Mouse (Mus musculus) Patski (cell line): ENCODE results near the gene Hopx. TPM values are rescaled to one million over a fixed set of nuclear protein-coding genes. Genes with fewer than 3 reads are reported as not detected.

Experiments
- ATAC-seq: fragments of 100-300 bp; one replicate; pipeline ENCODE4 v1.8.0; 2021
- CTCF ChIA-PET: fragments of 350-600 bp; sonication (Branson Sonifier 250); formaldehyde crosslinking; loops from one replicate; lab custom pipeline; 2022; ENCODE audit warnings: inconsistent platforms; lab: Charles Lee
- POLR2A ChIA-PET: fragments of 350-600 bp; sonication (Branson Sonifier 250); formaldehyde crosslinking; loops from one replicate; lab custom pipeline; 2022; ENCODE audit warnings: antibody characterized with exemption, inconsistent platforms; lab: Charles Lee
- DNase-seq: peaks from one replicate; pipeline ENCODE4 v3.0.0-alpha.2; 2011; ENCODE audit warnings: low read depth, low spot score
- H3K27me3 ChIP-seq: fragments of 371-371 bp; one replicate; pipeline ENCODE4 v1.5.1; 2021
- CTCF ChIP-seq: fragments of 100-300 bp; IDR thresholded peaks from one replicate; pipeline ENCODE4 v1.5.1; 2021
- in situ Hi-C: fragments of 300-500 bp; cut with MboI; formaldehyde crosslinking; loops from 3 replicates; pipeline ENCODE4 v1.11.1; 2018; ENCODE audit warnings: low pct_unique_long_range_greater_than_20kb, mixed read lengths
- polyA plus RNA-seq: library from polyadenylated mRNA; unstranded; gene quantifications from one replicate; pipeline ENCODE4 v1.2.3, GENCODE M21; 2021

Gene Hopx
- polyA plus RNA-seq, 1 experiment from 2014 or later, result not detected

DNA sequence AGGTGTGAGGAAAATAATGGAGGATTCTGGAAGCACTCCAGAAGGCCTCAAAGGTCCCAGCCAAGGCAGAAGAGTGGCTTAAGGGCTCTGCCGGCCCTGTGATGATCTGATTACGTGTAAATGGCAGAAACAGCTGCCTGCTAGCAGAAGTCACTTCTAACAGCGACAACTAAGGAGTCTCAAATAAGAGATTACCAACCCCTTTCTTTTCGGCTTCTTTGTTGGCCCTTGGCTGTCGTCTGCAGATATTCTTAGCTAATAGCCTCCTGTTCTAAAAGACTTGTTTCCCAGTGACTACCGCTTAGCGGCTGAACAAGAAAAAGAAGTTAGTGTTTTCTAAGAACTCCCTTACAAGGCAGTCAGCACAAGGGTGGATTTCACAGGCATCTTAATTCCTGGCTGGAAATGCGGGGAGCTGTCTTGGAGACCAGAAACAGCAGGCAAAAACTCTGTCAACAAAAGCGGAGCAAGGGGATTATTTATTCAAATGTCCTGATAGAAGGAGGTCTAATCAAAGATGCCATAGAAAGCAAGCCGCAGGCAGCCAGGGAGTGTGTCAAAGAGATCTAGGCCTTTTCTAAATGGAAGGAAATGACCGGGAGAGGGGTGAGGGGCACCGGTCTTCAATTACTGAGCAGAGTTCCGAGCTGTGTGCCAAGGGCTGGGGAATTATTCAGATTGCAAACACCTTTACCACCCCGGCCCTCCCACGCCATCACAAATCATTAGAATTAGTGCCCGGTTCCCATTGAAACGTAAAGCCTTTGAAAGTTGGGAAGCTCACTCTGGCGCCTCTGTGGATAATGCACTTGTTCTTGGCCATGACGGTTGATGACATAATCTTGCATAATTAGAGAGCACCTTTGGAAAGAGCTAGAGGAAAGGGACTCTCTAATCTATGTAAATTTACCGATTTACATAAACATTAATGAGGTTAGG, 7.6 kb upstream of the Hopx start:
- no peak for DNase-seq
- POLR2A ChIA-PET, result no interaction called here

DNA sequence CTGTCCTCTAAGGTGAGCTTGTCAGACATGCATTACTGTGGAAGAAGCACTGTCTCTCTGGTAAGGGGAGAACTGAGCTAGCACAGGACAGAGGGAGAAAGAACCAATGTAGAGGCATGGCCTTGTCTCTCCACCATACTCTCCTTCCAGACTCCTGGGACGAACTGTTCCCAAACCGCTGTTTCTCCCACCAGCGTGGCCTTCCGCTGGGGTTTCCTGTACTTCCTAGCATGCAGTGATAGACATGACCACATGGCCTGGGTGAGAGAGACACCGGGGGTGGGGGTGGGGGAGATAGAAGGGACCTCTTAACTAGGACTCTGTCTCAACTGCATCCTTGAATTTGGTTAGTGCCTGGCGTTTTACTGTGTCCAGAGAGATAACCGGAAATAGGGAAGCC, 5.8 kb upstream of the Hopx start:
- POLR2A ChIA-PET, result no interaction called here
- CTCF ChIA-PET, result no interaction called here
- ATAC-seq, result no peak
- DNase-seq, result no peak
- in situ Hi-C loops, result no loop called here
- TF ChIP-seq CTCF, result no peak
- peaks cover 22% of the 10 kb centered on the region for H3K27me3 ChIP-seq

More for the DNA sequence above, 7.6 kb upstream of the Hopx start:
- in situ Hi-C loops, result no loop called here
- peaks cover 15% of the 10 kb centered on the region for H3K27me3 ChIP-seq
- CTCF ChIA-PET, result interaction anchor here (0.9 to 1.6 kb wide), 2 partner anchors 18 to 25 kb away, joined by 3 read pairs; no protein-coding TSS in a partner anchor
- TF ChIP-seq CTCF, result no peak
- ATAC-seq, result no peak

DNA sequence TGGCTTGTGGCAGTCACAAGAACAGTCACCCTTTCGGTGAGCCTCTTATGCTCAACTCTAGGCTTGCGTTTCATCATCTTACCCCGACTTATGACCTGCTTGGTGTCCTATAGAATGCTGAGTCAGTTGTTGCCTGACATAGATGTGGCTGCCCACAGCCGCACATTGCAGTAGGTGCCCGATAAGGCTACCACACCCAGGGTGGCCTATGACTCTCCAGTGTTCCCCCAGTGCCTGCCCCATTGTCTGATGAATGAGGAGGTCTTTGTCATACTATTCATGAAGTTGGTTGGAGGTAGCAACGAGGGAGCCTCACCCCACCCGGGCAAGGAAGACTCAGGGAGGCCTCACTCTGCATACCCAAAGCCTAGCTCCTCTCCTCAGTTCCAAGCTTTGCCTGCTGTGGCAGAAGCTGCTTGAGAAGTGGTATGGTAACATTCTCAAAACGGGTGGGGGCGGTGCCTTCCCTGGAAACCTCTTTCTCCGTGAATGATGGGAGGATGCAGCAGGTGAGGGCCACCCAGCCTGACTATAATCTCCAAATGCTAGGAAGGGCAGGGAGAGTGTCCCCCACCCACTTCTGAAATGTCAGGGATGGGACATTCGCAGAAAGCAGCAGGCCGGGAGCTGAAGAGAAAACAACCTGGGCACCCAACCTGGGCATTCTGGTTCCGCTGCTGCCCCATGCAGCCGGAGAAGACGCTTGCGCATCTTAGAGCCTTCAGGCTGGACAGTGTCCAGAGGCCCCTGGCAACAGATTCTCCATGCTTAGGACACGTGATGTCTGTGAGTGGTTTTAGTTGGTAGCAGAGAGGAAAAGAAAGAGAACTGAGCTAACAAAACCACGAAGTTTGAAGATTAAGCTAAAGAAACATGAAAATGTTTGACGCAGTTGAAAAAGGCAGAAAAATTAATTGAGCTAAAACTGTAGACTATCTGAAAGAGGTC, 4.8 kb upstream of the Hopx start:
- H3K27me3 ChIP-seq, result peaks cover 22% of the 10 kb centered on the region
- DNase-seq, result no peak
- no peak for ATAC-seq
- no peak for TF ChIP-seq CTCF
- in situ Hi-C loops, result no loop called here
- ChIA-PET CTCF (no interaction called here), POLR2A (no interaction called here)

DNA sequence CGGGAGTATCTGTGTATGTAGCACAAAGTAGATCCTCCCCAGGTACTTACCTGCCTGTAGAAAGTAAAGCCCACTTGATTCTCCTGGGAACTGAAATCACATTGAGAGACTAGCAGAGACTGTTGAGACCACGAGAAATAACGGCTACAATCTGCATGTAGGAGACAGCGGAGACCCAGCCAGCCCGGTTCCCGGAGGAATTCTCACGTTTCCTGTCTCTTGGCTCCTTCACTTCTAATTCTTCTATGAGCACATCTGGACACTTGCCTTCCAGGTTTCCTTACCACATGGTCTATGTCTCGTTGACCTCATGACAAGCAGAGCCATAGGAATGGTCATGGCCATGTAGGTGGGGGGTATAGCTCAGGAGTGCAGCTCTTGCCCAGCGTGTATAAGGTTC, 811 bp upstream of the Hopx start:
- DNase-seq (no peak), ATAC-seq (no peak)
- peaks cover 22% of the 10 kb centered on the region for H3K27me3 ChIP-seq
- ChIA-PET POLR2A (no interaction called here), CTCF (no interaction called here)
- TF ChIP-seq CTCF, result no peak
- in situ Hi-C loops, result no loop called here

DNA sequence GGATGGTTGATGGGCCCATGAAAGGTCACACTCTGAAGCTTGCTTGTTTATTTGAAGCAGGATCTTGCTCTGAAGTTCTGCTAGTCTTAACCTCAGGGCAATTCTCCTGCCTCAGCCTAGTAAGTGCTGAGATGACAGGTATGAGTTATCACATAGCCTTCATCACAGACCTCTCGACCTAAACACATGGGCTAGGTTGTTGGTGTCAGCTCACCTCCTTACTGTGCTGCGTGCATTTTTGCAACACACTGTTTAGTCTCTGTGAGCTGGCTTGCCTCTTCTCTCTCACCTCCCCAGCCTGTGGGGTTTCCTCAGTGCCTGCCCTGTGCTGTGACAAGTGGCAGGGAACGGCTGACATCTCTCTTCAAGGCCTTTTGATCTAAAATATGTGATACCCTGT, 1.1 kb downstream of the Hopx start:
- DNase-seq (no peak), ATAC-seq (no peak)
- in situ Hi-C loops, result no loop called here
- peaks cover 13% of the 10 kb centered on the region for H3K27me3 ChIP-seq
- CTCF ChIA-PET, result interaction anchor here (1.0 to 1.3 kb wide), 2 partner anchors 39 to 110 kb away, joined by 3 read pairs; no protein-coding TSS in a partner anchor
- TF ChIP-seq CTCF, result no peak
- POLR2A ChIA-PET, result no interaction called here

DNA sequence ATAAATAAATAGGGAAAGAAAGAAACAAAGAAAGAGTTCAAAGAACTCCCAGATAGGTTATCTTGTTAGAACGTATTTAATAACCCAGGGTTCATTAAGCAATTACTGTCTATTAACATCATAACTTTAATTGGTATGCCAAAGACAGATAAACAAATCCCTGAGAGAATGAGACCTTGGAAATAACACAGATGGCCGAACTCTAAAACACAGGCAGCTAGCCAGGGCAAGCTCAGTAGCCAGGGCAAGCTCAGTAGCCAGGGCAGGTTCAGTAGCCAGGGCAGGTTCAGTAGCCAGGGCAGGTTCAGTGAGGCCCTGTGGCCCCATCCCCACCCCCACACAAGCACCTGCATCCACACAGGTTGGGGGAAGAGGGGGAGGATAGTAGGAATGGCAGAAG, 2.9 kb downstream of the Hopx start:
- in situ Hi-C loops, result no loop called here
- H3K27me3 ChIP-seq, result peaks cover 7% of the 10 kb centered on the region
- no peak for TF ChIP-seq CTCF
- CTCF ChIA-PET, result interaction anchor here (1.6 kb wide), 1 partner anchor 12 kb away, joined by 4 read pairs; no protein-coding TSS in a partner anchor
- POLR2A ChIA-PET, result no interaction called here
- ATAC-seq, result no peak
- no peak for DNase-seq

DNA sequence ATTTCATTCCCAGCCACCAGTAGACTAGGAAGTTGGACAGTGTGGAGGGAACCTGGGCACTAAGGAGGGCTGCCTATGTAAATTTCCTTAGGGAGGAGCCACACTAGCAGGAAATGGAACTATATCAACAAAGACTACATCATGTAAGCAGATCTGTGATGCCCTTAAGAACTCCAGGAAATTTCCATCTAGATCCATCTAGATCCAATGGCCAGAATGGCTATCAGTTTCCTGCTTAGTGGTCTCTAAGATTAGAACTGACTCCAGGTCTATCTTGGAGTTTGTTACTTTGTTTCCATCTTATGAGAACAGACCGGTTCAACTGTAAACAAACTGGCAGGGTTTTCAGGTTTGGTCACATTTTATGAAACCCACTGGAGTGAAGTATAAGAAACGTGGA, 5.1 kb downstream of the Hopx start:
- ATAC-seq, result no peak
- ChIA-PET POLR2A (no interaction called here), CTCF (no interaction called here)
- DNase-seq, result no peak
- H3K27me3 ChIP-seq, result peaks cover 10% of the 10 kb centered on the region
- in situ Hi-C loops, result no loop called here
- no peak for TF ChIP-seq CTCF

DNA sequence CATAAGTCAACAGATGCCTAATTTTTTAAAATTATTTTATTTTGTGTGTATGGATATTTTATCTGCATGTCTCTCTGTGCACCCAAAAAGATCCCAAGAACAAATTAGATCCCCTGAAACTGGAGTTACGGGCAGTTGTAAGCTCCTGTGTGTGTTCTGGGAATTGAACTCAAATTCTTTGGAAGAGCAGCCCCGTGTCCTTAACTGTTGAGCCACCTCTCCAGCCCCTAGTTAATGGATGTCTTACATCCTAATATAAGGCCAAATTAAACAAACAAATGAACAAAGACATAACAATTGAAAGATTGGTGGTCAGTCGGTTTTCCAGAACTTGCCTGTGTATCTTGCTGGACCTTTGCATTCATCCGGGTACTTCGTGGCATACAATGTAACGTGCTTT, 6.1 kb downstream of the Hopx start:
- DNase-seq (no peak), ATAC-seq (no peak)
- H3K27me3 ChIP-seq, result peaks cover 15% of the 10 kb centered on the region
- ChIA-PET CTCF (no interaction called here), POLR2A (no interaction called here)
- in situ Hi-C loops, result no loop called here
- no peak for TF ChIP-seq CTCF

DNA sequence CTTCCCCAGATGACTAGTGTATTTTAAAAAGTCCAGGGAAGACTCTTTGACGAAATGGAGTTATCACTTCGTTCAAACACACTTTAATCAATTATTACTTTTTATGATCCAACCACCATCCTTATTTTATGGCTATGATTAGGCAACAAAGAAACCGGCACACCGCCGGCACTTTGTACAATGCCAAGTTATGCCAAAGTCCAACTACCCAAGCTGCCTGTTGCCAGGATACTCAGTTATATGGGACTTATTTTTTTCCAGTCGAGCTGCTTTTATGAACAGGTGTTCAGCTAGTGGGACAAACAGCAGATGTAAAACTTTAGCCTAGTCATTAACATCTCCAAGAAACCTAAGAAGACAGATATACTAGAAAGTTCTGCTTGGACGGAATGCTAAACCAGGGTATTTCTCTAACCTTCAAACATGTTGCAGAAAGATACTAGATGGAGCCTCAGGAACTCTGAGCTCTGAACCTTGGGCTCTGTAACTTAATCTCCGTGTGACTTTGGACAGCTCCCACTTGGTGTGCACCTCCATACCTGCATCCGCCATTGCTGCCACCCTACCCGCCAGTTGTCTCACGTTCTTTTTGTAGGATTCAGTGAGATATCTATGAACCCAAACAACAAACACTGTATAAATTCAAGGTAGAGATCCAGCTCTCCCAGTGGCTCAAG, 7.6 kb downstream of the Hopx start:
- ChIA-PET POLR2A (no interaction called here), CTCF (interaction anchor here (0.9 kb wide), 1 partner anchor 20 kb away, joined by 3 read pairs; no protein-coding TSS in a partner anchor)
- peaks cover 15% of the 10 kb centered on the region for H3K27me3 ChIP-seq
- ATAC-seq (no peak), DNase-seq (no peak)
- no peak for TF ChIP-seq CTCF
- in situ Hi-C loops, result no loop called here
